Mouse (Mus musculus) heart, embryonic 13.5 days (tissue): ENCODE measurements around the gene Sept6. TPM values are rescaled to one million over a fixed set of nuclear protein-coding genes. Genes with fewer than 3 reads are reported as not detected.

Source experiments
- ATAC-seq: fragments of 200-750 bp; cut with Nextera tagmentation; 2 replicates; pipeline ENCODE4 v1.8.0; 2017; ENCODE audit warnings: moderate TSS enrichment; ENCODE audit not compliant: insufficient number of reproducible peaks, low FRiP score, low TSS enrichment; ENCODE audit errors: extremely low read depth
- H3K27ac ChIP-seq: fragments of 300-500 bp; sonication (generic); replicated peaks from 2 replicates; pipeline ENCODE4 v1.5.1; 2015; ENCODE audit warnings: moderate library complexity, mild to moderate bottlenecking, inconsistent platforms
- H3K27me3 ChIP-seq: fragments of 300-500 bp; sonication (generic); replicated peaks from 2 replicates; pipeline ENCODE4 v1.6.1; 2015; ENCODE audit warnings: mild to moderate bottlenecking, inconsistent platforms
- H3K36me3 ChIP-seq: fragments of 300-500 bp; sonication (generic); 2 replicates; pipeline ENCODE4 v1.6.1; 2015; ENCODE audit warnings: mild to moderate bottlenecking, inconsistent platforms
- H3K4me1 ChIP-seq: fragments of 300-500 bp; sonication (generic); 2 replicates; pipeline ENCODE4 v1.6.1; 2015; ENCODE audit warnings: inconsistent platforms
- H3K4me2 ChIP-seq: fragments of 300-500 bp; sonication (generic); 2 replicates; pipeline ENCODE4 v1.6.1; 2015; ENCODE audit warnings: inconsistent platforms, mild to moderate bottlenecking, moderate library complexity
- H3K4me3 ChIP-seq: fragments of 300-500 bp; sonication (generic); 2 replicates; pipeline ENCODE4 v1.5.1; 2015; ENCODE audit warnings: moderate library complexity, mild to moderate bottlenecking, inconsistent platforms
- H3K9ac ChIP-seq: fragments of 300-500 bp; sonication (generic); 2 replicates; pipeline ENCODE4 v1.6.1; 2015; ENCODE audit warnings: inconsistent platforms, mild to moderate bottlenecking, moderate library complexity
- H3K9me3 ChIP-seq: fragments of 300-500 bp; sonication (generic); 2 replicates; pipeline ENCODE4 v1.6.1; 2016; ENCODE audit warnings: inconsistent platforms
- WGBS: fragments of 180-500 bp; shearing (Covaris S2); methylation state at CpG from one replicate; pipeline ENCODE4 v1.1.7; 2015; ENCODE audit warnings: mixed read lengths; 5-methylcytosine and 5-hydroxymethylcytosine counted together
- polyA plus RNA-seq: library from polyadenylated mRNA; unstranded; fragments of >200 nt; fragmentation: Nextera tagmentation; extraction: Ambion mirVana; gene quantifications from 2 replicates; pipeline ENCODE4 v1.2.1, GENCODE M21; 2015

The Sept6 gene
- polyA plus RNA-seq, 1 experiment from 2014 or later = 50.9 TPM

DNA sequence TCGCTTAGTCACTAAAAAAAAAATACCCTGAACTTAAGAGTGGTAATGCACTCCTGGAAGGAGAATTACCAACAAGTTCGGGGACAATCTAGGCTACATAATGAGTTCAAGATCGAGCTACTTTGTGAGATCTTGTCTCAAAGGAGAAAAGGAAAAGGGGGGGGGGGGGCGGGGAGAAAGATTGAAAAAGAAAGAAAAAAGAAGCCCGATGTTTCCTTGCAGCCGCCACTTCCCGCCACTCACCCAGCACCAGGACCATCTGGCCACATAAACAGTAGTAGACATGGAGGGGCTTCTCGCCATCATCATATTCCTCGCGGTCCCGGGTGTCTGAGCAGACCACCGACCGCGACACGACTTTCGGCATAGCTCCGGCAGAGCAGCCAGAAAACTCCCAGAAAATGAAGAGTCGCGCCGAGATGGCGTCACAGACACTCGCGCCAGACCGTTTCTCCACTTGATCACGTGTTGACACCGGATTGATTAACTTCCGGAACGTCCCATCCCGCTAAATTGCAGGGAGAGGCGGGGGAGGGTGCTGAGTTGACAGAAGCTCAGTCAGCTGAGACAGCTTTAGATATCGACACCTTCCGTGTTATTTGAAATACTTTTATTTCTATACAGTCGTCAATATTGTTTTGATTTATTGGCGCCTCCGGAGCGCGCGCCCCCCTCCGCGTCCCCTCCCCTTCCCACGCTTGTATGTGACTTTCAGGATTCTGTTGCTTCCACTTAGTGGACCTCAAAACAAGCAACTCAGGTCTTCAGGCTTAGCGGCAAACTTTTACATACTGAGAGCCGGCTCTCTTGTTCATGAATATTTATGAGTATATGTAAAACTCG, 127.6 kb downstream of the Sept6 start:
- peak overlapping the region; percentile 69 for H3K4me2 ChIP-seq
- WGBS = 12% methylated on average over 43 of the region's 44 CpGs
- H3K9ac ChIP-seq = peak overlapping the region; percentile 78
- ATAC-seq = peak; percentile 71; the same call in 1 of the 2 replicates
- H3K27ac ChIP-seq = peak overlapping the region; percentile 69
- H3K4me3 ChIP-seq = peak overlapping the region; percentile 55
- H3K9me3 ChIP-seq = no peaks in the 10 kb centered on the region
- no peaks in the 10 kb centered on the region for H3K27me3 ChIP-seq
- H3K36me3 ChIP-seq = no peaks in the 10 kb centered on the region; the same call in 1 of the 2 replicates
- peaks cover 6% of the 10 kb centered on the region for H3K4me1 ChIP-seq

Other genes starting within 250 kb of the Sept6 start
- gene Slc25a43, start 248.1 kb downstream of the Sept6 start, polyA plus RNA-seq = 3.0 and 4.1 TPM in 2 replicates
- 964 and 1,107 TPM in 2 replicates for gene Slc25a5, start 196.1 kb downstream of the Sept6 start, polyA plus RNA-seq
- 113 and 130 TPM in 2 replicates for gene Ube2a, start 117.9 kb downstream of the Sept6 start, polyA plus RNA-seq
- 19.2 and 19.3 TPM in 2 replicates for gene C330007P06Rik, start 117.7 kb downstream of the Sept6 start, polyA plus RNA-seq
- 0.37 and 0.56 TPM in 2 replicates for gene Nkrf, start 88.9 kb downstream of the Sept6 start, polyA plus RNA-seq
- 0.33 and 0.41 TPM in 2 replicates for gene Sowahd, start 57.1 kb upstream of the Sept6 start, polyA plus RNA-seq
- gene Rpl39, start 93.6 kb upstream of the Sept6 start, polyA plus RNA-seq = 377 and 401 TPM in 2 replicates
- gene Upf3b, start 118.5 kb upstream of the Sept6 start, polyA plus RNA-seq = 13.6 and 14.1 TPM in 2 replicates
- 10.1 and 11.2 TPM in 2 replicates for gene Nkap, start 135.0 kb upstream of the Sept6 start, polyA plus RNA-seq
- not detected in 2 replicates for gene Akap14, start 177.0 kb upstream of the Sept6 start, polyA plus RNA-seq
- 659 and 790 TPM in 2 replicates for gene Ndufa1, start 199.4 kb upstream of the Sept6 start, polyA plus RNA-seq
- 7.0 and 8.0 TPM in 2 replicates for gene Rnf113a1, start 199.5 kb upstream of the Sept6 start, polyA plus RNA-seq
- not detected in 2 replicates for gene Gm9, start 219.2 kb upstream of the Sept6 start, polyA plus RNA-seq
- not detected in 2 replicates for gene Rhox1, start 230.5 kb upstream of the Sept6 start, polyA plus RNA-seq